Mouse (Mus musculus): ENCODE measurements around the gene Per1.
"Not testable (repeated sequence)": the region's sequence is repeated elsewhere in the genome, so short reads cannot be mapped to it uniquely, and the experiment has no call there.

The Per1 gene

GRCm38 (mm10) chr11:69080855-69081222 is 14.2 kb upstream of the Per1 start:
- no peak for DNase-seq (ENCODE audit: low read depth)

- DNase-seq (ENCODE audit: low read depth): no peak
Observed at GRCm38 (mm10) chr11:69081613-69082012, 13.4 kb upstream of the Per1 start.

- DNase-seq (ENCODE audit: low read depth): no peak
Observed at GRCm38 (mm10) chr11:69085608-69086007, 9.4 kb upstream of the Per1 start.

GRCm38 (mm10) chr11:69086390-69086789 is 8.6 kb upstream of the Per1 start:
- no peak for DNase-seq (ENCODE audit: low read depth)

- DNase-seq (ENCODE audit: low read depth): no peak
Observed at GRCm38 (mm10) chr11:69087082-69087481, 7.9 kb upstream of the Per1 start.

GRCm38 (mm10) chr11:69087597-69087996 is 7.4 kb upstream of the Per1 start:
- DNase-seq (ENCODE audit: low read depth): no peak

- DNase-seq (ENCODE audit: low read depth): peak; percentile 78
Observed at GRCm38 (mm10) chr11:69088103-69088855, 6.7 kb upstream of the Per1 start, which contains the start of gene Vamp2. Gene Vamp2 (plus strand): TSS chr11:69088490.

- DNase-seq (ENCODE audit: low read depth): peak; percentile 31
Observed at GRCm38 (mm10) chr11:69088856-69089615, 6.0 kb upstream of the Per1 start.

GRCm38 (mm10) chr11:69089616-69090290 is 5.3 kb upstream of the Per1 start:
- DNase-seq (ENCODE audit: low read depth): no peak

- no peak for DNase-seq (ENCODE audit: low read depth)
Observed at GRCm38 (mm10) chr11:69090367-69090766, 4.7 kb upstream of the Per1 start.

- no peak for DNase-seq (ENCODE audit: low read depth)
Observed at GRCm38 (mm10) chr11:69091566-69092385, 3.2 kb upstream of the Per1 start.

GRCm38 (mm10) chr11:69092386-69092751 is 2.6 kb upstream of the Per1 start:
- DNase-seq (ENCODE audit: low read depth): peak; percentile 77

- peak; percentile 41 for DNase-seq (ENCODE audit: low read depth)
Observed at GRCm38 (mm10) chr11:69092871-69093270, 2.1 kb upstream of the Per1 start.

GRCm38 (mm10) chr11:69093856-69094255 is 1.2 kb upstream of the Per1 start:
- DNase-seq (ENCODE audit: low read depth): not testable (repeated sequence)

GRCm38 (mm10) chr11:69095511-69096231 is 654 bp downstream of the Per1 start:
- DNase-seq (ENCODE audit: low read depth): peak; percentile 65

- DNase-seq (ENCODE audit: low read depth): no peak
Observed at GRCm38 (mm10) chr11:69096360-69096986, 1.5 kb downstream of the Per1 start.

GRCm38 (mm10) chr11:69096987-69097900 is 2.2 kb downstream of the Per1 start:
- DNase-seq (ENCODE audit: low read depth): peak; percentile 97

GRCm38 (mm10) chr11:69098039-69098761 is 3.2 kb downstream of the Per1 start:
- DNase-seq (ENCODE audit: low read depth): peak; percentile 38

GRCm38 (mm10) chr11:69098762-69099091 is 3.7 kb downstream of the Per1 start:
- DNase-seq (ENCODE audit: low read depth): peak; percentile 98

All from 416B (cell line).